Mouse (Mus musculus): Measurements from ENCODE around the gene Myo1f. TPM values are rescaled to one million over a fixed set of nuclear protein-coding genes. Genes with fewer than 3 reads are reported as not detected.
A peak's percentile ranks its signal among the peaks of the same experiment; 100 is the strongest.

Myo1f gene
- polyA plus RNA-seq, 1 experiment = 0.27 TPM

- H3K4me1 ChIP-seq (ENCODE audit: control insufficient read depth, insufficient read depth, low read length) = no peaks in the 10 kb centered on the region; the same call in 1 of the 2 replicates
- peak overlapping the region; percentile 48 for H3K4me3 ChIP-seq (ENCODE audit: control insufficient read depth, low read depth, low read length)
Measured at GRCm38 (mm10) chr17:33586011-33586410, 30.5 kb downstream of the Myo1f start.

GRCm38 (mm10) chr17:33597271-33597670 is 41.8 kb downstream of the Myo1f start:
- TF ChIP-seq POLR2A (IDR thresholded peaks at IDR 0.05; ENCODE audit: control insufficient read depth, low read depth, low read length) (no peak), CTCF (IDR thresholded peaks at IDR 0.05; ENCODE audit: control insufficient read depth, insufficient read depth, insufficient replicate concordance, low read depth, low read length) (peak; percentile 12; the same call in 1 of the 2 replicates)
- Histone ChIP-seq H3K4me3 (ENCODE audit: control insufficient read depth, low read depth, low read length) (no peak overlapping the region), H3K4me1 (ENCODE audit: control insufficient read depth, insufficient read depth, low read length) (peaks cover 2% of the 10 kb centered on the region; the same call in 1 of the 2 replicates), H3K27me3 (ENCODE audit: control insufficient read depth, insufficient read depth, low read length) (no peaks in the 10 kb centered on the region), H3K36me3 (ENCODE audit: control insufficient read depth, insufficient read depth, low read length) (no peaks in the 10 kb centered on the region), H3K27ac (ENCODE audit: control insufficient read depth, insufficient read depth, low read depth, low read length) (no peak overlapping the region)

More at GRCm38 (mm10) chr17:33586011-33586410, 30.5 kb downstream of the Myo1f start:
- no peak overlapping the region for H3K27ac ChIP-seq (ENCODE audit: control insufficient read depth, insufficient read depth, low read depth, low read length)
- no peak for TF ChIP-seq POLR2A (IDR thresholded peaks at IDR 0.05; ENCODE audit: control insufficient read depth, low read depth, low read length)
- no peak for TF ChIP-seq CTCF (IDR thresholded peaks at IDR 0.05; ENCODE audit: control insufficient read depth, insufficient read depth, insufficient replicate concordance, low read depth, low read length)
- no peaks in the 10 kb centered on the region for H3K27me3 ChIP-seq (ENCODE audit: control insufficient read depth, insufficient read depth, low read length)
- H3K36me3 ChIP-seq (ENCODE audit: control insufficient read depth, insufficient read depth, low read length) = no peaks in the 10 kb centered on the region

GRCm38 (mm10) chr17:33598506-33598905 is 43.0 kb downstream of the Myo1f start:
- no peak overlapping the region for H3K4me3 ChIP-seq (ENCODE audit: control insufficient read depth, low read depth, low read length)
- no peak for TF ChIP-seq POLR2A (IDR thresholded peaks at IDR 0.05; ENCODE audit: control insufficient read depth, low read depth, low read length)
- TF ChIP-seq CTCF (IDR thresholded peaks at IDR 0.05; ENCODE audit: control insufficient read depth, insufficient read depth, insufficient replicate concordance, low read depth, low read length) = no peak
- peaks cover 2% of the 10 kb centered on the region; the same call in 1 of the 2 replicates for H3K4me1 ChIP-seq (ENCODE audit: control insufficient read depth, insufficient read depth, low read length)
- H3K36me3 ChIP-seq (ENCODE audit: control insufficient read depth, insufficient read depth, low read length) = no peaks in the 10 kb centered on the region
- H3K27me3 ChIP-seq (ENCODE audit: control insufficient read depth, insufficient read depth, low read length) = no peaks in the 10 kb centered on the region
- no peak overlapping the region for H3K27ac ChIP-seq (ENCODE audit: control insufficient read depth, insufficient read depth, low read depth, low read length)

GRCm38 (mm10) chr17:33599836-33600475 is 44.4 kb downstream of the Myo1f start:
- Histone ChIP-seq H3K36me3 (ENCODE audit: control insufficient read depth, insufficient read depth, low read length) (no peaks in the 10 kb centered on the region), H3K4me3 (ENCODE audit: control insufficient read depth, low read depth, low read length) (no peak overlapping the region), H3K27me3 (ENCODE audit: control insufficient read depth, insufficient read depth, low read length) (no peaks in the 10 kb centered on the region), H3K4me1 (ENCODE audit: control insufficient read depth, insufficient read depth, low read length) (peaks cover 2% of the 10 kb centered on the region; the same call in 1 of the 2 replicates), H3K27ac (ENCODE audit: control insufficient read depth, insufficient read depth, low read depth, low read length) (no peak overlapping the region)
- no peak for TF ChIP-seq POLR2A (IDR thresholded peaks at IDR 0.05; ENCODE audit: control insufficient read depth, low read depth, low read length)
- TF ChIP-seq CTCF (IDR thresholded peaks at IDR 0.05; ENCODE audit: control insufficient read depth, insufficient read depth, insufficient replicate concordance, low read depth, low read length) = no peak

GRCm38 (mm10) chr17:33600831-33601230 is 45.3 kb downstream of the Myo1f start:
- Histone ChIP-seq H3K4me1 (ENCODE audit: control insufficient read depth, insufficient read depth, low read length) (peaks cover 2% of the 10 kb centered on the region; the same call in 1 of the 2 replicates), H3K4me3 (ENCODE audit: control insufficient read depth, low read depth, low read length) (no peak overlapping the region), H3K27ac (ENCODE audit: control insufficient read depth, insufficient read depth, low read depth, low read length) (no peak overlapping the region), H3K27me3 (ENCODE audit: control insufficient read depth, insufficient read depth, low read length) (no peaks in the 10 kb centered on the region), H3K36me3 (ENCODE audit: control insufficient read depth, insufficient read depth, low read length) (no peaks in the 10 kb centered on the region)
- TF ChIP-seq POLR2A (IDR thresholded peaks at IDR 0.05; ENCODE audit: control insufficient read depth, low read depth, low read length) = no peak
- TF ChIP-seq CTCF (IDR thresholded peaks at IDR 0.05; ENCODE audit: control insufficient read depth, insufficient read depth, insufficient replicate concordance, low read depth, low read length) = no peak

- TF ChIP-seq CTCF (IDR thresholded peaks at IDR 0.05; ENCODE audit: control insufficient read depth, insufficient read depth, insufficient replicate concordance, low read depth, low read length) = no peak
- TF ChIP-seq POLR2A (IDR thresholded peaks at IDR 0.05; ENCODE audit: control insufficient read depth, low read depth, low read length) = no peak
- H3K4me3 ChIP-seq (ENCODE audit: control insufficient read depth, low read depth, low read length) = no peak overlapping the region
- no peaks in the 10 kb centered on the region for H3K27me3 ChIP-seq (ENCODE audit: control insufficient read depth, insufficient read depth, low read length)
- H3K27ac ChIP-seq (ENCODE audit: control insufficient read depth, insufficient read depth, low read depth, low read length) = no peak overlapping the region
- H3K36me3 ChIP-seq (ENCODE audit: control insufficient read depth, insufficient read depth, low read length) = no peaks in the 10 kb centered on the region
- peaks cover 2% of the 10 kb centered on the region; the same call in 1 of the 2 replicates for H3K4me1 ChIP-seq (ENCODE audit: control insufficient read depth, insufficient read depth, low read length)
Measured at GRCm38 (mm10) chr17:33601947-33602346, 46.4 kb downstream of the Myo1f start.

GRCm38 (mm10) chr17:33607273-33607672 is 51.8 kb downstream of the Myo1f start:
- no peak overlapping the region for H3K4me3 ChIP-seq (ENCODE audit: control insufficient read depth, low read depth, low read length)

More at GRCm38 (mm10) chr17:33607273-33607672, 51.8 kb downstream of the Myo1f start:
- no peaks in the 10 kb centered on the region for H3K4me1 ChIP-seq (ENCODE audit: control insufficient read depth, insufficient read depth, low read length)
- H3K27ac ChIP-seq (ENCODE audit: control insufficient read depth, insufficient read depth, low read depth, low read length) = no peak overlapping the region
- H3K36me3 ChIP-seq (ENCODE audit: control insufficient read depth, insufficient read depth, low read length) = no peaks in the 10 kb centered on the region
- H3K27me3 ChIP-seq (ENCODE audit: control insufficient read depth, insufficient read depth, low read length) = no peaks in the 10 kb centered on the region
- no peak for TF ChIP-seq CTCF (IDR thresholded peaks at IDR 0.05; ENCODE audit: control insufficient read depth, insufficient read depth, insufficient replicate concordance, low read depth, low read length)
- TF ChIP-seq POLR2A (IDR thresholded peaks at IDR 0.05; ENCODE audit: control insufficient read depth, low read depth, low read length) = no peak
